Mouse (Mus musculus): ENCODE measurements at regions not wholly inside any gene's neighbourhood (a gene's known extent, or its start where the extent isn't known, plus 50 kb on each side); places are given as distances from the start of the nearest gene placed in this dataset.

- DNase-seq = no peak
Measured at GRCm38 (mm10) chr9:89532435-89532834, 90.5 kb downstream of the Minar1 start.

- no peak for DNase-seq
Measured at GRCm38 (mm10) chr9:89524137-89524536, 98.8 kb downstream of the Minar1 start.

- DNase-seq = no peak
Measured at GRCm38 (mm10) chr9:89523705-89524104, 99.2 kb downstream of the Minar1 start.

GRCm38 (mm10) chr9:89508407-89509101, 114.4 kb downstream of the Minar1 start:
- no peak for DNase-seq

GRCm38 (mm10) chr9:89502083-89502482, 120.8 kb downstream of the Minar1 start:
- no peak for DNase-seq

GRCm38 (mm10) chr9:89497399-89497749, 125.6 kb downstream of the Minar1 start:
- no peak for DNase-seq

GRCm38 (mm10) chr9:89496729-89497398, 126.1 kb downstream of the Minar1 start:
- no peak for DNase-seq

- DNase-seq = no peak
Measured at GRCm38 (mm10) chr9:89487601-89488000, 135.3 kb downstream of the Minar1 start.

- DNase-seq = no peak
Measured at GRCm38 (mm10) chr9:89479406-89479805, 143.5 kb downstream of the Minar1 start.

GRCm38 (mm10) chr9:89461190-89461589, 161.7 kb downstream of the Minar1 start:
- DNase-seq = peak; percentile 42

GRCm38 (mm10) chr9:89456666-89457065, 166.3 kb downstream of the Minar1 start:
- DNase-seq = no peak

- no peak for DNase-seq
Measured at GRCm38 (mm10) chr9:89449656-89450055, 173.3 kb downstream of the Minar1 start.
